Mouse (Mus musculus) liver, embryonic 12.5 days (tissue): ENCODE measurements around the gene Crybb1. TPM values are rescaled to one million over a fixed set of nuclear protein-coding genes. Genes with fewer than 3 reads are reported as not detected.
A peak's percentile ranks its signal among the peaks of the same experiment; 100 is the strongest.

ENCODE experiments used
- ATAC-seq: fragments of 200-750 bp; cut with Nextera tagmentation; 2 replicates; pipeline ENCODE4 v1.8.0; 2017; ENCODE audit warnings: moderate number of reproducible peaks, mild to moderate bottlenecking, moderate library complexity
- H3K27ac ChIP-seq: fragments of 300-500 bp; sonication (generic); 2 replicates; pipeline ENCODE4 v1.5.1; 2016; ENCODE audit warnings: mild to moderate bottlenecking
- H3K27me3 ChIP-seq: fragments of 300-500 bp; sonication (generic); replicated peaks from 2 replicates; pipeline ENCODE4 v1.6.1; 2016; ENCODE audit warnings: mild to moderate bottlenecking, moderate library complexity
- H3K36me3 ChIP-seq: fragments of 300-500 bp; sonication (generic); 2 replicates; pipeline ENCODE4 v1.6.1; 2016; ENCODE audit warnings: mild to moderate bottlenecking, moderate library complexity
- H3K4me1 ChIP-seq: fragments of 300-500 bp; sonication (generic); 2 replicates; pipeline ENCODE4 v1.6.1; 2016
- H3K4me2 ChIP-seq: fragments of 300-500 bp; sonication (generic); 2 replicates; pipeline ENCODE4 v1.6.1; 2016; ENCODE audit warnings: mild to moderate bottlenecking, moderate library complexity
- H3K4me3 ChIP-seq: fragments of 300-500 bp; sonication (generic); 2 replicates; pipeline ENCODE4 v1.5.1; 2016; ENCODE audit warnings: mild to moderate bottlenecking, moderate library complexity
- H3K9ac ChIP-seq: fragments of 300-500 bp; sonication (generic); 2 replicates; pipeline ENCODE4 v1.6.1; 2016; ENCODE audit warnings: mild to moderate bottlenecking, moderate library complexity
- H3K9me3 ChIP-seq: fragments of 300-500 bp; sonication (generic); replicated peaks from 2 replicates; pipeline ENCODE4 v1.6.1; 2016; ENCODE audit warnings: mild to moderate bottlenecking, moderate library complexity
- WGBS: fragments of 180-500 bp; shearing (Covaris S2); methylation state at CpG from one replicate; pipeline ENCODE4 v1.1.7; 2016; ENCODE audit not compliant: insufficient replicate concordance; 5-methylcytosine and 5-hydroxymethylcytosine counted together
- polyA plus RNA-seq: library from polyadenylated mRNA; unstranded; fragments of >200 nt; fragmentation: Nextera tagmentation; extraction: Ambion mirVana; gene quantifications from 2 replicates; pipeline ENCODE4 v1.2.1, GENCODE M21; 2016

Crybb1 gene
- polyA plus RNA-seq, 1 experiment from 2014 or later: 0.15 TPM

- H3K9ac ChIP-seq: no peak overlapping the region
- no peak overlapping the region for H3K27ac ChIP-seq
- 56% methylated on average over 2 of the region's 2 CpGs for WGBS
These were observed 17.3 kb downstream of the Crybb1 start for GRCm38 (mm10) chr5:112272934-112273333.

DNA sequence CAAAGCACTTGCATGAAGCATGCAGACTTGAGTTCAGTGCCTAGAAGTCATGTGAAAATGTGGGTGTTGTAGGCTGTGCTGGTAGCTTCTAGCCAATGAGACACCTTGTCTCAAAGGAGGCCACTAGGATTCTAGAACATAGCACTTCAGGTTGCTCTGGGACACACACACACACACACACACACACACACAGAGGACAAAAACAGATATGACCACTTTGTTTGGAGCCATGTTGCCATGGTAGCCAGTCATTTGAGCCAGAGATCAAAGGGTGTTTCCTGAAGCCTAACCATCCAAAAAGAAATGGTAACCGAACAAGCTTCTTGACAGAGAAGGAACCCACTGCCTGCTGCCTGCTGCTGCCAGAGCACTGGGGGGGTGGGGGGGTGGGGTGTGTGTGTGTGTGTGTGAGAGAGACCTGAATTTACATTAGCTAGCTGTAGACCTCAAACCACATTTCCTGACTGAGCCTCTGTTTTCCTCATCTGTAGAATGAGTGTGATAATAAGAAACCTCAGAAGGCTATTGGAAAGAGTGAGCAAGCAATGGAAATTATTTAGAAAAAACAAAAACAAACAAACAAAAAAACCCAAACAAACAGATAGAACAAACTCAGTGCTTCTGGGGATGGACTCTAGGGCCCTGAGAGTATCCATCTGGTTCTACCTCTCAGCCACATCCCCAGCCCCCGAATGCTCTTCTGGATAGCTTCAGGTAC, 18.3 kb downstream of the Crybb1 start:
- peaks cover 31% of the 10 kb centered on the region for H3K27me3 ChIP-seq
- no peaks in the 10 kb centered on the region for H3K9me3 ChIP-seq
- 37% methylated on average over 2 of the region's 2 CpGs for WGBS
- H3K4me2 ChIP-seq: no peak overlapping the region
- no peak overlapping the region for H3K27ac ChIP-seq
- no peak overlapping the region for H3K9ac ChIP-seq
- peaks cover 49% of the 10 kb centered on the region for H3K4me1 ChIP-seq
- no peak overlapping the region for H3K4me3 ChIP-seq
- ATAC-seq: no peak
- H3K36me3 ChIP-seq: no peaks in the 10 kb centered on the region

More at GRCm38 (mm10) chr5:112272934-112273333, 17.3 kb downstream of the Crybb1 start:
- Histone ChIP-seq H3K4me3 (no peak overlapping the region), H3K4me2 (no peak overlapping the region), H3K4me1 (peaks cover 49% of the 10 kb centered on the region), H3K27me3 (peaks cover 41% of the 10 kb centered on the region), H3K9me3 (no peaks in the 10 kb centered on the region), H3K36me3 (no peaks in the 10 kb centered on the region)
- no peak for ATAC-seq

- Histone ChIP-seq H3K4me2 (peak overlapping the region; percentile 91), H3K9me3 (no peaks in the 10 kb centered on the region), H3K27ac (no peak overlapping the region), H3K4me3 (peak overlapping the region; percentile 81), H3K4me1 (peaks cover 57% of the 10 kb centered on the region), H3K36me3 (no peaks in the 10 kb centered on the region), H3K27me3 (peaks cover 18% of the 10 kb centered on the region; the same call in 1 of the 2 replicates), H3K9ac (no peak overlapping the region)
- ATAC-seq: no peak
- 65% methylated on average over 4 of the region's 4 CpGs for WGBS
These were observed 19.6 kb downstream of the Crybb1 start for GRCm38 (mm10) chr5:112275021-112275804.

- Histone ChIP-seq H3K4me1 (peaks cover 65% of the 10 kb centered on the region), H3K9me3 (no peaks in the 10 kb centered on the region), H3K36me3 (no peaks in the 10 kb centered on the region), H3K27me3 (peaks cover 6% of the 10 kb centered on the region; the same call in 1 of the 2 replicates), H3K27ac (peak within 1 kb of the TSS; percentile 86), H3K4me2 (peak within 1 kb of the TSS; percentile 91), H3K4me3 (peak within 1 kb of the TSS; percentile 81), H3K9ac (peak within 1 kb of the TSS; percentile 83)
- ATAC-seq: peak; percentile 92
- WGBS: under 1% methylated on average over 61 of the region's 62 CpGs
These were observed 20.8 kb downstream of the Crybb1 start, which contains the start of gene Tpst2 for GRCm38 (mm10) chr5:112276267-112276873. Tpst2 (plus strand) TSS chr5:112276691.

- Histone ChIP-seq H3K9ac (peak overlapping the region; percentile 83), H3K36me3 (no peaks in the 10 kb centered on the region), H3K27me3 (0 out of 2 replicates have a peak, but pooled peaks cover 4% of the 10 kb centered on the region), H3K9me3 (no peaks in the 10 kb centered on the region), H3K4me1 (peaks cover 71% of the 10 kb centered on the region), H3K4me3 (peak overlapping the region; percentile 81), H3K27ac (peak overlapping the region; percentile 86), H3K4me2 (peak overlapping the region; percentile 91)
- no peak for ATAC-seq
- 1% methylated on average over 24 of the region's 24 CpGs for WGBS
These were observed 21.3 kb downstream of the Crybb1 start for GRCm38 (mm10) chr5:112276907-112277348.

GRCm38 (mm10) chr5:112277906-112278470, 22.4 kb downstream of the Crybb1 start:
- Histone ChIP-seq H3K36me3 (no peaks in the 10 kb centered on the region), H3K9ac (peak overlapping the region; percentile 83)

DNA sequence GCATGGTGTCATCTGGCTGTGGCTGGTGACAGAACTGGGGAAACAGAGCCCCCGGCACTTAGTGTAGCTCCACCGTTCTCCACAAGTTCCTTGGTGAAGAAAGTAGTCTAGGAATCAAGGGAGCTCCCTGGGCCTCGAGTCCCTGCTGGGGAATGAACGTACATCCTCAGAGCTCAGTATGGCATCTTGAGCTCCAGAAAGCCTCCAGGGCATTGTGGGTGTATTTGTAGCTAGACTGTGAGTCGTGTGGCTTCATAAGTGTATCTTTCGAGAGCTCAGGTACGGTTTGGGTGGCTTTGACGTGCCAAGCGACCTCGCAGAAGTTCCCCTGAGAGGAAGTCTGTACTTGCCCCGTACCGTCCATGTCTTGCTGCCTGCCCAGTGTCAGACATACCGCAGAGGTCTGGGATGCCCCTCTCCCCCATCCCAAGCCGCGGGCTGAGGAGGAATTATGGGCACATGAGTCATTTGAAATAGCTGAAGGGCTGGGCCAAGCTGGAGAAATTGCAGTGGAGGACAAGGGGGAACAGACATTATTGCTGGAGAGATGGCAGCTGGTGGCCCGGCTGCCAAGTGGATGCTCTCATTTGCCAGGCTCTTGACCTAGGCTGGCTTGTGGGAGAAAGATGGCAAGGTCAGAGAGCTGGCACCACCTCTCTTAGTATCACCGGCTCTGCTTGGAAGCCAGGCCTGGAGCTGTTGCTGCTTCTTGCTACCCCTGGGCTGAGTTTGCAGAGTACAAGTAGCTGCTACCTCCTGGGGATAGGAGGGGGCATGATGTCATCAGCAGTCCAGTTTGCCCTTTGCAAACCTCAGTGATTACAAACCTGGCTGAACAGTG, 23.8 kb downstream of the Crybb1 start:
- Histone ChIP-seq H3K36me3 (no peaks in the 10 kb centered on the region), H3K9me3 (no peaks in the 10 kb centered on the region), H3K27me3 (no peaks in the 10 kb centered on the region), H3K9ac (peak overlapping the region; percentile 32), H3K4me1 (peaks cover 87% of the 10 kb centered on the region), H3K4me2 (peak overlapping the region; percentile 91), H3K4me3 (peak overlapping the region; percentile 14; the same call in 1 of the 2 replicates), H3K27ac (peak overlapping the region; percentile 74)
- no peak for ATAC-seq
- WGBS: 42% methylated on average over 17 of the region's 17 CpGs

More at GRCm38 (mm10) chr5:112277906-112278470, 22.4 kb downstream of the Crybb1 start:
- H3K4me3 ChIP-seq: peak overlapping the region; percentile 81
- ATAC-seq: no peak
- peak overlapping the region; percentile 91 for H3K4me2 ChIP-seq
- peak overlapping the region; percentile 52; the same call in 1 of the 2 replicates for H3K27ac ChIP-seq
- WGBS: 59% methylated on average over 11 of the region's 11 CpGs
- no peaks in the 10 kb centered on the region for H3K9me3 ChIP-seq
- peaks cover 81% of the 10 kb centered on the region for H3K4me1 ChIP-seq
- H3K27me3 ChIP-seq: no peaks in the 10 kb centered on the region

- peaks cover 93% of the 10 kb centered on the region for H3K4me1 ChIP-seq
- peak overlapping the region; percentile 91 for H3K4me2 ChIP-seq
- H3K9ac ChIP-seq: 0 out of 2 replicates have a peak overlapping the region, but pooled peaks have one; percentile 32
- peak overlapping the region; percentile 74 for H3K27ac ChIP-seq
- peak overlapping the region; percentile 14; the same call in 1 of the 2 replicates for H3K4me3 ChIP-seq
- H3K36me3 ChIP-seq: peaks cover 5% of the 10 kb centered on the region; the same call in 1 of the 2 replicates
- no peak for ATAC-seq
- H3K9me3 ChIP-seq: no peaks in the 10 kb centered on the region
- no peaks in the 10 kb centered on the region for H3K27me3 ChIP-seq
- 29% methylated on average over 7 of the region's 7 CpGs for WGBS
These were observed 24.5 kb downstream of the Crybb1 start for GRCm38 (mm10) chr5:112280151-112280550.

GRCm38 (mm10) chr5:112280863-112281660, 25.4 kb downstream of the Crybb1 start:
- Histone ChIP-seq H3K4me2 (peak overlapping the region; percentile 91), H3K27ac (peak overlapping the region; percentile 74), H3K36me3 (peaks cover 12% of the 10 kb centered on the region; the same call in 1 of the 2 replicates), H3K27me3 (no peaks in the 10 kb centered on the region), H3K4me1 (peaks cover 91% of the 10 kb centered on the region), H3K4me3 (no peak overlapping the region), H3K9ac (no peak overlapping the region), H3K9me3 (no peaks in the 10 kb centered on the region)
- no peak for ATAC-seq
- 56% methylated on average over 15 of the region's 15 CpGs for WGBS

GRCm38 (mm10) chr5:112281676-112282075, 26.1 kb downstream of the Crybb1 start:
- H3K9ac ChIP-seq: no peak overlapping the region
- peaks cover 97% of the 10 kb centered on the region for H3K4me1 ChIP-seq
- ATAC-seq: no peak
- WGBS: 52% methylated on average over 4 of the region's 4 CpGs
- no peaks in the 10 kb centered on the region for H3K9me3 ChIP-seq
- peaks cover 16% of the 10 kb centered on the region; the same call in 1 of the 2 replicates for H3K36me3 ChIP-seq
- H3K27ac ChIP-seq: peak overlapping the region; percentile 74; the same call in 1 of the 2 replicates
- H3K27me3 ChIP-seq: no peaks in the 10 kb centered on the region
- no peak overlapping the region for H3K4me3 ChIP-seq
- no peak overlapping the region for H3K4me2 ChIP-seq
